Mouse (Mus musculus) retina, adult 2 months (tissue): ENCODE results near the gene Acan.

Experiments used
- DNase-seq: peaks from one replicate; pipeline ENCODE4 v3.0.0-alpha.2; 2012; ENCODE audit warnings: low read depth, low spot score

The Acan gene

DNA sequence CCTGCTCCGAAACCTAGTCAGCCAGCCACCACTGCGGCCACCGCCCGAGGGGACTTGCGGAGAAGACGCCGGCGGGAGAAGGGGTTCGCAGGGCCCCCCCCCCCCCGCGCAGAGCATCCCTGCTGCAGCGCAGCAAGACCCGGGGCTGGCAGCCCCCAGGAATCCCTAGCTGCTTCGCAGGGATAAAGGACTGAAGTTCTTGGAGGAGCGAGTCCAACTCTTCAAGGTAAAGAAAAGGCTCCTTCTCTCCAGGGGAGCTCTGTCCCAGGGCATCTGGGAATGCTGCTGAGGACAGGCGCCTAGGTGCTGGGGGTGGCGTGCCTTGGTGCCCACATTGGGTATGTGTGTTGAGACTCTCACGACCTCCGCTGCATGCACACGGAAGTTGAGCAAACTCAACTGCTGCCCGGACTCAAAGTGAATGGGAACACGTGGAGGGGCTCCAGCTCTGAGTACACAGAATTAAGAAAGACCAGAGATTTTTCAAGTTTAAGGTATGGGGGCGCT is at the start of gene Acan:
Gene Acan (plus strand): TSS at position 101 of the 507 bp plus-strand sequence.
- no peak for DNase-seq

DNA sequence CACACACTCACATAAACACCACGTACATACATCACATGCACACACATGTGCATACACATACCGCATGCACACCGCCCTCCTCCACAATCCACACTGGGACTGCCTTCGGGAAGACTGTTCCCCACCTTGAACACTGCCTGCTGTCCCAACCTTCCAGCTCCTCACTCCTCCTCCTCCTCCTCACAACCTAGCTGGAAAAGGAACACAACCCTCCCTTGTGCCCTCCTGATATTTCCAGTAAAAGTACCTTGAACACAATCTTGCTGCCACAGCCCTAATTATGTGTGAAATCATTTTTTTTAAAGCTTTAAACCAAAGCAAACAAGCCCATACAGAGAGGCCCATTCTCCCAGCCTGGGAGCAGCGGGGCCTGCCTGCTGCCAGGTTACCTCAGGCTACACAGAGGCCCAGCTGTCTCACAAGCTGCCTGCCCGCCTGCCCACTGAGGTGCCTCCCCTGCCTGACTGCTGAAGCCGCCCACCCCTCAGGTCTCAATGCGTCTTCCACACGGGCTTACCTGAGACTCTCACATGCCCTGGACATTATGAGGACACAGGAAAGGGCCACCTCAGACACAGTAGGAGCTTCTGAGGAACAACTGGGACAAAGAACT is 31.9 kb upstream of the Acan start:
- no peak for DNase-seq

DNA sequence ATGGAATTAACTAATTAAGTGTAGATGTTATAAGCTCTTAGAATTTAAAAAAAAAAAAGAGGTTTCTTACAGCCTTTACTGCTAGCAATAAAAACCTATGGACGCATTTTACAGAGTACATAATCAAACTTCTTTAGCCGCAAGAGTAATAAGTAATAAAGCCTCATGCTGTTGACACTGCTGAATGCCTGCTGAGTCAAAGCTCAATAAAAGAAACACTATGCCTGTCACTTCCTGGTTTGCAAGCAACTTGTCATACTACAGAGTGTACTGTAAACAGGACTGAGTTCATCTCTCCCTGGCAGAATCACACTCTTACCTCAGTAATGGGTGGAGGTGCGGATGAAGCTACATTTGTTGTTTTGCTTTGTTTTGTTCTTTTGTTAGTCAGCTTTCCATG is 24.1 kb upstream of the Acan start:
- no peak for DNase-seq

DNA sequence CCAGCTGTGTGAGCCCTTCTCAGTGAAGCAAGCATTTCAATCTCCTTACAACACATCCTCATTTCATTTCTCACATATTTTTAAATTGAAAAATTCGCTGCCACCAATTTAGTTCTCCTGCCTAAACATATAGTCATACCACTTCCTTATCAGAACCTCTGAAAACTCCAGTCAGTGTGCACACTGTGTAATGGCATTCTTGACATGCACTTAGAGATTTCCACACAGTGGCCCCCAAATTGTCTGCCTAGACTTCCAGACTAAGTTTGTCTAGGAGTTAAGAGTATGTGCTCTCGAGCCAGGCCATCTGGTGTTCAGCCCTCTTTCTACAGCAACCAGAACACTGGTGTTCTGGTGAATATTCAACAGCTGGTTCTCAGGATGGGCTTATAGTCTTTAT is 19.5 kb upstream of the Acan start:
- no peak for DNase-seq

DNA sequence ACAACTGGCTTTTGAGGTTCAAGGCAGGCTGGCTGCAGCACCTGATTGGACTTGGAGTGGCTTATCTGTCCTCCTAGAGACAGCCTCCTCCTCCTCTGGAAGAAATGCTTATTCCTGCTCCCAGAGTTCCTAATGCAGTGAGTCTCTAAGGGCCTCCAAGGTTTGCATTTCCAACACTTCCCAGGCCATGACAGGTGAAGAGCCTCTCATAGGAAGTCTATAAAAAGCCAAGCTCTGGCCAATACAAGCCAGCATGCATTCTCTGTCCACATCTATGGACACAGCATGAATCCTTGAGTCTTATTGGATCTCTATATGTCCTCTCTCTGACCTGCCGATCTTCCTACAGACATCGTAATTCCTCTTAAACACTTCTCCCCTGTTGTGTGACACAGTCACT is 18.8 kb upstream of the Acan start:
- DNase-seq = no peak

DNA sequence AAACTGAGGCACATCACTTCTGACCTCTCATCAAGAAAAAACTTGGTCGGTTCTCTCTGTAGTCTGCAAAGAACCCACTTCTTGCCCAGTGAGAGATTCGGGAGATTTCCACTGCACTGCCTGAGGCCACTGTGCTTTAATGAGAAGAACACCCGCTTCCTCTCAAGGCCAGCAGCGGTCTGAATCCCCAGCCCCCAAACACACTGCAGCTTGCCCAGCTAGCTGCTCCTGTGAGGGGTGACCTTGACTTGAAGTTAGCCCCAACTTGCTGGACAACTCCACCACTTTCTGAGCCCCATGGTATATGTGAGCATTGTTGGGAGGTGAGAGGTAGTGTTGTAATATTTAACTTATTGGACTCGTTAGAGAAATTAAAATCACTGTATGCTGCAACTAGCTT is 1.2 kb upstream of the Acan start:
- no peak for DNase-seq

DNA sequence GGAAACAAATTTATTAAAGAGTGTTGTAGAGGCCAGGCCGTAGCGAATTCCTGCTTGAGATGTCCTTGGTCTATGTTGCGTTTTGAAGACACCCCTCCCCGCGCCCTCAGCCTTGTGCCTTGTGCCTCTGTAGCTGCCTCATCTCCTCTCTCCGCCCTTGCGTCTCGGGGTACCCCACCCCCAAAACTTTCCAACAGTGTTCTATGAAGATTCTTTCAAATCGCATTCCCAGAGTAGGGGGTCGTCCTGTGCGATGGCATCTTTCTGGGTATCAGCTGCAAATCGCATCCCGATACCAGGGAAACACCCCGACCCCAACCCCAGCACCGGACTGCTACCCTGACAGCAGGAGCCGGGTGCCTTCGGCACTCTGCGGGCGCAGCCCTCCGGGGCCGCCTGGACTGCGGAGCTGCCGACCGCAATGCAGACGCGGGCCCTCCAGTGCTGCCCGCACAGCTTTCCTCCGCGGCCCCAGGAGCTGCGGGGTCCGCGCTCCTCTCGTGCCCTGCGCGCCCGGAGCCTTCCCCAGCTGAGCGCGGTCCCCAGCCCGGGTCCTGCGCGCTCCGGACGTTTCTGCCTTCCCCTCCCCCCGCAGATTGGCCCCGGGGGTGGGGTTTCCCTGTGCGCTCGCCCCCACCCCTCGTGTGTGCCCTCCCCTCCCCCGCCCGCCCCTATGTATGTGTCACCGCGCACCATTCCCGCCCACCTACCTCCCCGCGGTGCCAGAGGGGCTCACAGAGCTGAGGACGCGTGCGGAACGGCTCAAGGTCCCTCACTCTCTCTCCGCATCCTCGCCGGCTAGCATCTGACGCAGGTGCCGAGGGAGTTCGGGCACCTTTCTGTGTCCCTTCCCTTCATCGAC is 531 bp upstream of the Acan start:
- no peak for DNase-seq

DNA sequence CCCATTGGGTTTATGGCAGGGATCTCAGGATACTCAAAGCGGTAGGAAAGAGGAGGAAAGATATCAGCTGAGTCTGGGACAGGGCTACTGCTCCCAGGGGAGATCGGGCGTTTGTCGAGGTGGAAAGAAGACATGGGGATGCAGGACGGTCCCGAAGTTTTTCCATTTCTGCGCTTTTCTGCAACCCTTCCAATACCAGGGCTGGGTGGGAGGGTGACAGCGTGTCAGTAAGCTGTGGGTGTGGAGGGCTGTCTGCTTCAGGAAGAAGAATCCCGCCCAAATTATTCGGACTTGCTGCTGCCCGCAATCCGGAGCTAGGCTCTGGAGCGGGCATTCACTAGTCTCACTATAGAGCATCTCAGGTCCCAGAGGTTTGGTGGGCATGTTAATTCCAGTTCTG is 828 bp downstream of the Acan start:
- DNase-seq = no peak

DNA sequence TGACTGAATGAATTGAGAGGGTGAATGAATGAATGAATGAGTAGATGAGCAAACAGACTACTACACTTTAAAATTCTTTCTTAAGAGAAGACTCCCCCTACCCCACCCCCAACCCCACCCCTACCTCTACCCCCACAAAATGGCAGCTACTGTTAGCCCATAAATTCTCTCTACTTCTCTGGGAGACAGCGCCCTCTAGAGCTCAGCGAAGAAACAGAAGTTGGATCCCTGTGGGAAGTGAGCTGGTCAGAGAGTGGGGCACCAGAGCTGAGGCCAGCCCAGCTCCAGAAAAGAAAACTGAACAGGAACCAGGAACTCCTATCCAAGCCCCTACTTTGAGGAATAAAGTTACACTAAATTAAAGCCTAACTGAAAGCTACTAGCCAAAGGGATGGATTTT is 5.3 kb downstream of the Acan start:
- no peak for DNase-seq

DNA sequence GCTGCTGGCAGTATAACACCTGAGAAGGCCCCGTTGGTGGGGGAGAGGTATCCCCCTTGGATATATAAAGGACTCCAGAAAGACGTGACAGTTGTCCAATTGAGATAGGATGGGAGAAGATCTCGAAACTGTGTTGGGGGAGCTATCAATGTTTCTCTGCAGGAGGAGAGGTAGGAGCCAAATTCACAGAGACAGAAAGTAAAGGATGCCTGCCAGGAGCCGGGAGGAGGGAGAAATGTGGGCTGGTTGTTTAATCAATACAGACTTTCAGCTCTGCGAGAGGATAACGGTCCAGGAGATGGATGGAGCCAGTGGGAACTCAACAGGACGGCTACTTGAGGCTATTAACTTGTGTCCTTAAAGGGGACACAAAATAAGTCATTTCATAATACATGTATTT is 14.2 kb downstream of the Acan start:
- no peak for DNase-seq

DNA sequence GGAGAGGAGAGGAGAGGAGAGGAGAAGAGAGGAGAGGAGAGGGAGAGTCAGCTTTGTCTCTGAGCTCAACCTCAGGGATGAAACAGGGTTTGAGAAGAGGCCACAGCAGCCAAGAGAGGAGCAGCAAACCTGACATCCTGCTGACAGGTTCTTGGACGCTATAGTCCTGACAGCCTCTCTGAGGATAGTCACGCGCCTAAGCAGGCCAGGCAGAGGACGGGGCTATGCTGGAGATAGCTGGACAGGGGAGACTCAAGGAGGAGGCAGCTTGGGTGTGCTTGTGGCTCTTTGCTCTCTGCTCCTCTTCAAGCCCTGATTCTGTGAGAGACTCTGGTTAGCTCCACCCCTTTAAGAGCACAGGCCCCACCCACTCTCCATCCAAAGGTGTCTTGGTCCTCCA is 14.9 kb downstream of the Acan start:
- no peak for DNase-seq

DNA sequence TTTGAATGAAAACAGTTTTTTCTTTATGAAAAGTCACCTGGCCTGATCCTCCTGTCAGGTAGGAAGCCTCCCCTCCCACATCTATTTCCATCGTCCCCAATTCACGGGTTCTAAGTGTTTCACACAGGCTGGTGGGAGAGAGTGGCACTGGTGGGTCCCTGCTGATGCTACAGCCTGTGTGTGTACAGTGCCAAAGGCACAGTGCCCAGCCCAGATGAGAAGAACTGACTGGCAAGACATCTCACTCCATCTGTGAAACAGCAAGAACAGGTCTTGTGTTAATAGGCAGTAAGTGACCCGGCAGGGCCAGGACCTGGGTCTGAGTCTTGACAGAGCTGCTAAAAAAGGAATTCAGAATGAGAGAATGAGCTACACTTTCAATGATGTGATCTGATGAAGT is 25.9 kb downstream of the Acan start:
- no peak for DNase-seq

DNA sequence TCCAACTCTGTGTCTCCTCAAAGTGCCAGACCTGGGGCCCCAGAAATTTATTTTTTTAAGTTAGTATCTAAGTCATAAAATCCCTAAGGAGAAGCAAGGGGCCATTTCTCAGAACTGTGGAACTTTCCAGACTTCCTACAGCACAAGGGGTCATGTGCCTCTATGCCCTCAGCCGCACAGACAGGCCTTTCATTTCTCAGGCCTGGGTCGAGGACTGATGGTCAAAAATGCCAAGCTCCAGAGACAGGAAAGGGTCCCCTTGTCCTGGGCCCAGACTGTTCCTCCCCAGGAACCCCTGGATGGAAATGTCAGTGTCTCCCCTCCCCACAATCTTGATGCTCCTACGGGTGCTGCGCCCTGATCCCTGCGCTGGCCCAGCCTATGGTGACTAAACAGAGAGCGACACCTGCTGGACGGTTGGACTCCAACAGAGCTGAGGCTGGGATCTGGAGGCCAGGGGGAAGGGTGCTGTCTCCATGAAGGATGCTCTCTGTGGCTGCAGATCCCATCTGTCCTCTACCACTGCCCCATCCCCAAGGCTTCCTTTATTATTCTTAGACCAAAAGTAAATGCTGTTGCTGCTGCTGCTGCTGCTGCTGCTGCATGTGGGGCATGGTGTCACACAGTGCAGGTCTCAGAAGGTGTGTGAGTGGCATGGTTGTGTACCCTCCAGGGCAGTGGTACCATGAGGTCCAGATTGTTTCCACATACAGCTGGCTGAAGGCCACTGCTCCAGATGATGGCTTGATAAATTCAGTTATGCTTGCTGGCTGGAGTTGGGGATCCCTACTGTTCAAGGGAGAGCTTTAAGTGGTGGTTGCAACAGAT is 27.5 kb downstream of the Acan start:
- peak; percentile 28 for DNase-seq

DNA sequence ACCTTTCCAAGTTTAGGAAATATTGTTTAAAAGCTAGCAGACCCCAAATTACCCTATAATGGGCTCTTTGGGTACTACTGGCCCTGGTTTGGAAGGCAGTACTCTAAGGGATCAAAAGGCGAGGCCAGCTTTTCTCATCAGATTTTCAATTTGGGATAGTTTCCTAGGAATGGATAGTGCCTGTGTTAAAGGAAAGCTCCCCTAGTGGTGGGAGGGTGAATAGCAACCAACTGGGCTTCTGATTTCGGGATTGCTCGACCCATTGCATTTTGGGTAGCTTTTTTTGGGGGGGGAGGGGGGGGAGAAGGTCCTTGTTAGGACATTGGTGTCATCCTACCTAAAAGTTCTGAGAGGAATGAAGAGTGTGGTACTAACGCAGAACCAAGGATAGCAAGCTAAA is 35.8 kb downstream of the Acan start:
- no peak for DNase-seq

DNA sequence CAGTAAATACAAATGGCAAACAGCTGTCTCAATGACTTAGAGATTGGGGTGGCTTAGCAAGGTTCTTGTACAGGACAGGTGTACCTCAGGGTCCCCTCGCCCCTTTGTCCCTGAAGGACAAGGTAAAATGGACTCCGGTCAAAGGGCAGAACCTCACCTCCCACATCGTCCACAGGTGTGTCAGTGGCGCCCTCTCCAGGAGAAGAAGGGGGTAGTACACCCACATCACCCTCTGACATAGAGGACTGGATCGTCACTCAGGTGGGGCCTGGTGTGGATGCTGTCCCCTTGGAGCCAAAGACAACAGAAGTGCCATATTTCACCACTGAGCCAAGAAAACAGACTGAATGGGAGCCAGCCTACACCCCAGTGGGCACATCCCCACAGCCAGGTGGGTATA is 43.2 kb downstream of the Acan start:
- no peak for DNase-seq

DNA sequence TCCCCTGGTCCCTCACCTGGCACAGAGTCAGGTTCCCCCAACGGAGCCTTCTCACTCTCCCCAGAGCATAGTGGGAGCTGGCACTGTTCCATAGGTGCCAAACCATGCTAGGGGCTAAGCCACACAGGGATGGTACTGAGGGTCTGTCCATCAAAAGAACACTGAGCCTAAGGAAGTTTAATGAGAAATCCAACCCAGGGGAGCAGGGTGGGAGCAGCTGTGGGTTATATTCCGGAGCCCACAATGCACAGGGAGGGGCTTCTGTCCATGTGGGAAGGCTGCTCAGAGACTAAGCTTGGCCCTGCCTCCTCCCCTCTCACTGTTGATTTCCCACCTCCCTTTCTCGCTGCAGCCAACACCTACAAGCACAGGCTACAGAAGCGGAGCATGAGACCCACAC is 60.6 kb downstream of the Acan start:
- DNase-seq = no peak

DNA sequence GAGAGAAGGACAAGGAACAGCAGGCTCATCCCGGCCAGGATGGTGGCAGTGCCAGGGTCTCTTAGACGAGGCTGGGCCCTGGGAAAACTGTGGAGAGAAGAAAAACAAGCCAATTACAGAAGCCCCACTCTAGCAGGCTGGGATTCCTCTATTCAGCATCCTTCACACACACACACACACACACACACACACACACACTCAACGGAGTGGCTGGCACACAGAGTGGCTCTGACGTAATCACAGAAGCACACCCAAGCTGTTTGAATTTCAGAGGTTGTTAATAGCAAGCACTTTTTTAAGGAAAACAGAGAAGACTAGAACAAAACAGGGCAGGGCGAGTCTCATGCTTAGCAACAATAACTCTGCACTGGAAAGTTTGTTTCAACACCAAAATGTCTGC is 70.2 kb downstream of the Acan start:
- no peak for DNase-seq

DNA sequence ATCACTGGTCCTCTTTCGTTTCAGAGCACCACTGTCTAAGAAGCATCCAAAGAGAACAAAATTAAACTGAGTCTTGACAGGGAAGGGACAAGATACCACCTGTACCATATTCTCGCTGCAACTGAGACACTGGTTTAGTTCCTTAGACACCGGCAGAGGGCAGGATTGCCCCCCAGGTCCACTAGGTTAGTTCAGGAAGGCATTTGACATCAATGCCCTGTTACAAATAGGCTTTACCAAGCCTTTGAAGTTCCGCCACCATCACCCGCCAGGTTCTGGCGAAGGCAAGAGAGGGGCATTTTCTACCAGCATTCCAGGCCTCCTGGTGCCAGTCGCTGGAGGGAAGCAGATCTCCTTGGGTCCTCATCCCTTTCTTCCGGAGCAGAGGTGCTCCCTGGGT is 76.6 kb downstream of the Acan start:
- no peak for DNase-seq

DNA sequence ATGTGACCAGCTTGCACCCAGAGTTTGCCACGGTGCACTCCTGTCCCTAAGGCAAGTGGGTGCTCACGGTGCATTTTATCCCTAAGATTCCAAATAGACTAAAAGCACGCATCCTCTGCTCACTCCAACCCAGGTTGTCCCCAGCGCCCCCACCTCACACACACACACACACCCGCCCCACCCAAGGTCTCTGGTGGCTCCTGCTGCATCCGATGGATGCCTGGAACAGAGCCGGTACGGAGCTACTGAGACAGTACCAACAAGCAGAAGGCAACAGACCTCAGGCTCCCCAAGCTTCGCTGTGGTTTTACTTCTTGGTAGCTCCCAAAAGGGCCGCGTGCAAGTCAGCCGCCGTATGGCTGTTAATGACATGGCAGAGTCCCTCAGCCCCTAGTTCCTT is 77.1 kb downstream of the Acan start:
- DNase-seq = no peak

DNA sequence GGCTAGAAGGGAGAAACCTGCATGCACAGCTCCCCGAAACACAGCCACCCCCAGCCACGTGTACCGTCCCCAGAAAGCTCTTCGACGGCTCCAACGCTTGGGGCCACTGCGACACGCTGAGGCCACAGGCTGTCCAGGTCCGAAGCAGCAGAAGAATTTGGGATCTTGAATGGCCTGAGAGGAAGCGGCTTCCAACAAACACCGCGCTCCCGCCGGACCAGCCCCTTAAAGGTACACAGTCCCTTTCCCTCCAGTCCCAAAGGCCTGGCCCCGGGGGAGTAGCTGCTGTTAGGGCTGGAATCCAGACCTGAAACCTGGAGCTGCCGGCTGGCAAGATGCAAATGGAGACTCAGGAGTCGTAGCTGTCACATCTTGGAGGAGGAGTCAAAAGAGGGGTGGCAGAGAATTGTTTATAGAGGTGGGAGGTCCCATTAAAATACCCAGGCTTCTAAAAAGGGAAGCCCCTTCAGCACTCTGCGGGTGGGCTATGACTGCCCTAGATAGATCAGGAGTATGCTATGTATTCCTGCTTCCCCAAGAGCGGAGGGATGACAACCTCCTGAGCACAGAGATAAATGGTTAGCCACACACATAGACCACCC is 77.7 kb downstream of the Acan start, which contains the start of gene Hapln3:
Gene Hapln3 (minus strand): TSS at position 176 of the 602 bp plus-strand sequence.
- no peak for DNase-seq

DNA sequence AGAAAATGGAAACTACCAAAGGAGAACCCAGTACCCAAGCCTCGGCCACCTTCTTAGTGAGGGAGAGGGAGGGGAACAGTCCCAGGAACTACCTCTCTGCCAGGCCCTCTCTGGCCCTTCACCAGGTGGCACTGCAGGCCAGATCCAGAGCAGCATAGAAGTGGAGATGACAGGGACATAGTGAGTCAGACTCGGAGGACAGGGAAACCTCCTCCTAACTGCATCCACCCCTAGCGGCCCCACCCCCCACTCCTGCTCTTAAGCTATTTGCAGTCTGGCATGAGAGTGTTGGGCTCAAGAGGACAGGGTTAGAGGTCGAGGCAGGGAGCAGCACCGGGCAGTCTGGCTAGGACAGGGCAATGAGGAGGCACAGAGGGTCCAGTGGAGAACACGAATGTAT is 80.1 kb downstream of the Acan start:
- DNase-seq = no peak

DNA sequence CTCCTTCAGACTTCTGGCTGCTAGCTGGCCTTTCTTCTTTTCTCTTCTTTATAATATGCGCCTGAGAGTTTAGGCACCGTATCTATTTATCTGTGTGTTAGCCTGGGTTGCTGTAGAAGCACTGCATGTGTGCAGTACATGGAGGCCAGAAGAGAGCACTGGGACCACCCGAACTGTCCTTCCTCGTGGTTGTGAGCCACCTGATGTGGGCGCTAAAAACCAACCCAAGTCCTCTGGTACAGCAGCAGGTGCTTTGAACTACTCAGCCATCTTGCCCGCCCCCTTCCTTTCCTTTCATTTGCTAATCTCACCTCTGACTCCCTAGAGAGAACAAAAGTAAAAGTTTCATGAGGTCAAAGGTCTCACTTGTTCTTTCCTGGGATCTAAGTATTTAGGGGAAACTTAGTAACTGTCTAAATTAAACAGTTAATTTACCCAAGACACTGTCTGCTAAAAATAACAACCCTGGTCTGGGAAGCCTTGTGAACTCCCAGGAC is 86.1 kb downstream of the Acan start:
- DNase-seq = no peak
